Mouse (Mus musculus): ENCODE measurements around the gene Smim4.

GRCm38 (mm10) chr14:31133023-31133665 is 4.4 kb upstream of the Smim4 start:
- TF ChIP-seq EP300 (IDR thresholded peaks at IDR 0.05) (peak; percentile 72), CTCF (IDR thresholded peaks at IDR 0.05) (no peak)
